Mouse (Mus musculus): ENCODE results near the gene Agap3.

- TF ChIP-seq CTCF (IDR thresholded peaks at IDR 0.05 in 2 of 3, conservative IDR thresholded peaks at IDR 0.05 in 1 of 3; ENCODE audit: control insufficient read depth in 1 of 3, insufficient read depth in 1 of 3, low read depth in 2 of 3, low read length in 3 of 3, poor library complexity in 1 of 3, severe bottlenecking in 1 of 3) (no peak), HCFC1 (IDR thresholded peaks at IDR 0.05; ENCODE audit: low read depth, low read length) (no peak), POLR2AphosphoS2 (IDR thresholded peaks at IDR 0.05; ENCODE audit: low read length) (no peak), POLR2A (IDR thresholded peaks at IDR 0.05; ENCODE audit: control insufficient read depth in 1 of 2, insufficient read depth in 1 of 2, low read depth in 1 of 2, low read length in 2 of 2, poor library complexity in 1 of 2) (no peak), ZNF384 (IDR thresholded peaks at IDR 0.05; ENCODE audit: low read depth, low read length) (no peak), MYC (IDR thresholded peaks at IDR 0.05; ENCODE audit: low read depth, low read length) (no peak), RAD21 (IDR thresholded peaks at IDR 0.05; ENCODE audit: low read depth, low read length) (no peak)
Measured at GRCm38 (mm10) chr5:24502786-24503185, 50.8 kb downstream of the Agap3 start.
